Mouse (Mus musculus) CD4-positive, CD25-positive, alpha-beta regulatory T cell, adult 4 months (primary cell): ENCODE measurements around the gene Igsf23. TPM values are rescaled to one million over a fixed set of nuclear protein-coding genes. Genes with fewer than 3 reads are reported as not detected.
"Not testable (repeated sequence)": the region's sequence is repeated elsewhere in the genome, so short reads cannot be mapped to it uniquely, and the experiment has no call there.

ENCODE experiments used
- ATAC-seq: one replicate; pipeline ENCODE4 v1.8.0; 2017
- polyA plus RNA-seq, 2 experiments: library from polyadenylated mRNA; unstranded; fragments of 100-300 nt; shearing (Covaris generic); gene quantifications; one replicate each; pipeline ENCODE4 v1.2.1; 2017

The Igsf23 gene
- polyA plus RNA-seq: 10 to 100 TPM; 11.1 to 17.6 TPM

DNA sequence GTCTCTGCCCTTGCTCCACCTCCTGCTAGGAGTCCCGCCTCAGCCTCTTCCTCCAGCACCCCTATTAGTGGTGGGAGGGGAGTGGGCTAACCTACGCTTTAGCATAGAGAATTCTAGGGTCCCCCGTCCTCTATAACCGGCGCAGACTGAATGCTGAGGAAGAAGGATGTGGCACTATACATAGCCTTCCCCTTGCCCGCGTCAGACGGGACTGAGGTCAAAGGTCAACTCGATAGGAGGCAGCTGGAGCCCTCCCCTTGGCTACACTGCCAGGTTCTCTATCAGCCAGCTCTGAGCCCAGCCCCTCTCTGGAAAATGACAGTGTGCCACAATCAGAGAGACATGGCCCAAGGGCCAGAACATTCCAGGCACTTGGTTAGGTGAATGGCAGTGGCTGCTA is at the start of gene Igsf23:
Gene Igsf23 (minus strand): TSS at position 168 of the 400 bp plus-strand sequence.
- ATAC-seq: peak; percentile 9

DNA sequence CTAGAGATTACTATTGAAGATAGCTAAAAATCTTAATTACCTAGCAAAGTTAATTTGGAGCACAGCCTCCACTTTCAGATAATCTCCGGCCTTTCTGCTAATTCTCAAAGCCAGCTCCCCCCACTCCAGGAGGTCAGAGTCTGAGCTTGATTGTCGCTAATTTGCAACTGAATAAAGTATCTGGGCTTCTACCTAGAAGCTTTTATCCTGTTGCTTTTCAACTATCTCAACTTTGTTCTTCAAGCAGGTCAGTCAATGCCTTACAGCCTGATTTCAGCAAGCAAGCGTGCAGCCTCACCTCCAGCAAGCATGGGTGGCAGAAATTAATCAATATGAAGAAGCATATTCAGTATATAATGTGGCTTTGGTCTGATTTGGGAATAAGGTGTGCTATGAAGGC is 46.2 kb upstream of the Igsf23 start:
- ATAC-seq: not testable (repeated sequence)

DNA sequence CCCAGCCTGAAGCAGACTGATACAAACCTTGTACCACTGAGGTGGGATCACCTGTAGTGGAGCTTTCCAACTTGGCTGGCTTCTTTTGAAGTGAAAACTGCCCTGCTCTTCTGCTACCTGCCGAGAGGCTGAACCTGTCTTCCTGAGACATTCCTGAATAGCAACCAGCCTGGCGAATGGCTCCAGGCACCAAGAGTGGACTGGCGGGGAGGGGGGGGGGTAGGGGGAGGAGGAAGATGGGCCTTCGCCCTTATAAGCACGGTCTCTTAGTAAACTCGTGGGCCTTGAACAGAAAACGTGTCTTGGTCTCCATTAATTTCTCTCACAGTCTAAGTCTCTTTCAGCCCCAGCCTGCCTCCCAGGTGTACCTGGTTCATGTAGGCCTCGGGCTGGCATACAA is 40.6 kb upstream of the Igsf23 start, which contains the start of gene Nlrp9b:
Gene Nlrp9b (plus strand): TSS at position 301 of the 400 bp plus-strand sequence.
- not testable (repeated sequence) for ATAC-seq

DNA sequence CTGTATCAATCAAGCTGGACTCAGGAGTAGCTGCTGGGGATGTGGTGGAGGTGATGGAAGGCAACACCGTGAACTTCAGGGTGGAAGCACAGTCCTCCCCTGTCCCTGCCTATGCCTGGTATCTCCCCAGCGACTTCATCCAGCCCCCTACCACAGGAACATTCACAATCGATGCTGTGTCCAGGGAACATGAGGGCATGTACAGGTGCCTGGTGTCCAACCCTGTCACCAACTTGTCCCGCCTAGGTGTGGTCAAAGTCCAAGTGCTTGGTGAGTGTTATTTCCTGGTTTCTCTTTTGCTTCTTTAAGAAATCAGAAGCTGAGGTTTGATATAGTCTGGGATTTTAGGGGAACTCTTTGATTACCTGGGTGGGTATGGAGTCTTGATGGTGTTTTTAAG is 21.0 kb upstream of the Igsf23 start:
- no peak for ATAC-seq

DNA sequence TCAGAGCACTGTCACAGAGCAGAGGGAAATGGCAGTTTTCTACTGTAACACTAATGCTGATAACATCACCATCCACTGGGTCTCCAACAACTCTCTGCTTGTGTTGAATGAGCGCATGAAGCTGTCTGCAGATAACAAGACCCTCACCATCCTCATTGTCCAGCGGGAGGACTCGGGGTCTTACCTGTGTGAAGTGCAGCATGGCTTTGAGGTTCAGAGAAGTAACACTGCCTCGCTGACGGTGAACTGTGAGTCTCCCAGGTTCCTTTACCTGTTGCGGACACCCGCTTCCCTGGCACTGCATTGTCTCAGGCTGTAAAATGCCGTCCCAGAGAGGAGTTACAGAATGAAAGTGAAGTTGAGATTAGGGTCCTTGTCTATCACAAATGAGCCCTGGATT is 19.6 kb upstream of the Igsf23 start:
- ATAC-seq: no peak

DNA sequence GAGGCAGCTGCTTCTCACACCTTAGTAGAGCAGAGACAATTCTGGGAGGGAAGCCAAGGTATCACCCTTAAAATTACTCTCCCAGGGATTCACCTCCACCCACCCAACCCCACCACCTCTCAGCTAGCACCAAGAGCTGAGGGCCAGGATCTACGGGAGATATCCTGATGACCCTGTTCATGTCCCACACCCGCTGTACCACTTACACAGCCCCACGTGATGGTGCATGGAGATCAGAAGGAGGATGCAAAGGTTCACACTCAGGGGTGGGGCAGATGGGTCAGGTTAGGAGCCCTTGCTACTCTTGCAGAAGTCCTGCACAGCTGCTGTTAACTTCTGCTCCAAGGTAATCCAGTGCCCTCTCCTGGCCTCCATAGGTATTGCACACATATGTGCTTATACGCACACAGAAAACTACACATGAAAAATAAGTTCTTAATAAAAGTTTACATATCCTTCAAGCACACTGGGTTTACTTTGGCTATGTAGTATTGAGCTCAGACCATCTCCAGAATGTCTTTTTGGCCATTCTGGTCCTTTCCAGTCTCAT is 19.1 kb upstream of the Igsf23 start:
- no peak for ATAC-seq

DNA sequence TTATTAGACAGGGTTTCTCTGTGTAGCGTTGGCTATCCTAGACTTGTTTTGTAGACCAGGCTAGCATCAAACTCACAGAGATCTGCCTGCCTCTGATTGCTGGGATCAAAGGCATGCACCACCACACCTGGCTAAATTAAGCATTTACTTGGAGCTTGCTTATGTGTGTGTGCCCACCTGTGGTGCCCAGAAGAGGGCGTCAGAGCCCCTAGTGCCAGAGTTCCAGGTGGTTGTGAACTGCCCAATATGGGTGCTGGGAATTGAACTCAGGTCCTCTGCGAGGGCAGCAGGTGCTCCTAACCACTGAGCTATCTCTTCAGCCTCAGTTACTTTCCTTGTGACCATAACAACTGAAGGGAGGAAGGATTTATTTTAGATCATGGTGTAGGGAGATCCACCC is 18.6 kb upstream of the Igsf23 start:
- no peak for ATAC-seq

DNA sequence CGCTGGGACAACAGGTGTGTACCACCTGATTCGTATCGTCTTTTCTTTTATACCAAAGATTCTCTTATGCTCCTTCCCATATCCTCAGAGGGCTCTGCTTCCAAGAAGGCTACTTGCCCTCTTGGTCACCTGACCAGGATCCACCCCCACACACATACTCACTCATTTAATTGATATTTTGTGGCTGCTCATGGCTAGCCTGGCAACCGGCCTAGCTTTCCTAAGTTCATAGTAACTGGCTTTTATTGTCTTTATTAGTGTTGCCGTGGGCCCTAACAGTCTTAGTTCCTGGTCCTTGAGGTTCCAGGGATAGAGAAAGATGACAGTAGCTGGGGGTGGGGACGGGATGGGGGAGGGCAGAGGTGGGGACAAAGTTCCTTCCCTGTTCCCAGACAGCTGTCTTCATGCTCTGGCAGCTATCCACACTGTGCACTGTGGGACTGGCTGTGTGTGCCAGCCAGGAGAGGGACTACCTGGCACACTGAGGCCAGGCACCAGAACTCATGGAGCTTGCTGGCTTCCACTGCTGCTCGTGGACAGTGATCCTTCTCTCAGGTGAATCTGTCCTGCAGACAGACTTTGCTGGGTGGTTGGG is 14.5 kb upstream of the Igsf23 start, which contains the start of gene Ceacam20:
Gene Ceacam20 (plus strand): TSS at position 428 of the 595 bp plus-strand sequence.
- ATAC-seq: no peak

DNA sequence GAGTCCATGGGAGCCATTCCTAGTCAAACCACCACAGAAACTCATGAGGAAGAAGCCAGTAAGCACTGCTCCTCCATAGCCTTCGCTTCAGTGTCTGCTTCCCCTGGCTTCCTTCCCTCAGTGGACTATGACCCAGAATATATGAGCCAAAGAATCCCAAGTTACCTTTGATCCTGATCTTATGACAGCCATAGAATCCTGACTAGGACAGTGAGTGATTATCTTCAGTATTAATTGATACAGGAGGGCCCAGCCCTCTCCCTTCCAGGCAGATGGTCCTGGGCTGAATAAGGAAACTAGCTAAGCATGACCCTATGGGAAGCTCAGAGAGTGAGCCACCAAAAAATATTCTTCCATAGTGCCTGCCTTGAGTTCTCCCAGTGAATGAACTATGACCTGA is 11.9 kb upstream of the Igsf23 start:
- ATAC-seq: no peak

DNA sequence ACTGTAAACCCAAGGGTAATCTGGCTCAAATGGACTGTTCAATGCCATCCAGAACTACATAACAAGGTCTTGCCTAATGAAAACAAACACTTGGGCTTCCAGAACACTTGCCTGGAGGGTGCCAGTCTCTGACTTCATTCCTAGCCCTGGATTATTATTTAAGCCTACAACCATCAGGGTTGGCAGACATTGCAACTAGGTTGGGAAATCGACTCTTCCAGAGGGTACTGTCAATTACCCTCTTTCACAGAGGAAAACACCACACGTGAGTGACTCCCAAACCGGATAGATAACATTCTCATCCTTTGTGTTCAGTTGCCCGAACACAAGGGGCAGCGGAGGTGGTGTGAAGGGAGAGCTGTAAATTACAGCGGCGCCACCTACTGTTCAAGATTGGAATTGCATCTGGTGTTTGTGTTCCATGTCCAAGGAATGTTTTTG is 5.8 kb upstream of the Igsf23 start:
- ATAC-seq: peak; percentile 87

DNA sequence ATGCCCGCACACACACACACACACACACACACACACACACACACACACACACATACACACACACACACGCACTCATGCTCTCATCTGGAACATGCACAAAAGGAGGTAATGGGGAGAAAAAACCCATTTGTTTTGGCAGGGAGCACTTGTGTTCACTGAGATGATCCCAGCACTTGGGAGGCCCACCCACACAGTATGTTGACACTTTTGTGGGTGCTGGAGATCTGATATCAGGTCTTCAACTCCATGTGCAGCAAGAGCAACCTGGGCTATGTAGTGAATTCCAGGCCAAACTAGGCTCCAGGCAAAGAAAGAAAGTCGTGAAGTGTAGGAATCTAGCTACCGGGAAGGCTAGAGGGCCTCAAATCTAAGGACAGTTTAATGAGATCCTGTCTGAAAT is 5.3 kb upstream of the Igsf23 start:
- ATAC-seq: no peak

DNA sequence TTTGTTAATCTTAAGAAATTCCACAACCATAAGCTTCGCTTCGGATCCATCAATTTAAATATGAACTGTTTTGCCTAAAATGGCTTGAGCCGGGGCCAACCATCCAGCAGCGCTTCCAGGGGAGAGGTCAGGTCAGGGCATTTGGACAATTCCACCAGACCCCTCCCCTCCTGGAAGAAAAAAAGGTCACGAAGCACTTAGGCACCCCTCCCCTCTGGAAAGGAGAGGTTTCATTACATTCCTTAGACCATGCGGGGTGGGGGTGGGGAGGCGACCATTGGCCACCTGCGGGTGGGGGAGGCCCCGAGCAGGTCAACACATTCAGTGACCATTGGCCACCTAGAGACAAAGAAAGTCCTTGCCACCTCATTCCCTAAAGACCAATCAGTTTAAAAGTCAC is 2.5 kb upstream of the Igsf23 start:
- no peak for ATAC-seq

DNA sequence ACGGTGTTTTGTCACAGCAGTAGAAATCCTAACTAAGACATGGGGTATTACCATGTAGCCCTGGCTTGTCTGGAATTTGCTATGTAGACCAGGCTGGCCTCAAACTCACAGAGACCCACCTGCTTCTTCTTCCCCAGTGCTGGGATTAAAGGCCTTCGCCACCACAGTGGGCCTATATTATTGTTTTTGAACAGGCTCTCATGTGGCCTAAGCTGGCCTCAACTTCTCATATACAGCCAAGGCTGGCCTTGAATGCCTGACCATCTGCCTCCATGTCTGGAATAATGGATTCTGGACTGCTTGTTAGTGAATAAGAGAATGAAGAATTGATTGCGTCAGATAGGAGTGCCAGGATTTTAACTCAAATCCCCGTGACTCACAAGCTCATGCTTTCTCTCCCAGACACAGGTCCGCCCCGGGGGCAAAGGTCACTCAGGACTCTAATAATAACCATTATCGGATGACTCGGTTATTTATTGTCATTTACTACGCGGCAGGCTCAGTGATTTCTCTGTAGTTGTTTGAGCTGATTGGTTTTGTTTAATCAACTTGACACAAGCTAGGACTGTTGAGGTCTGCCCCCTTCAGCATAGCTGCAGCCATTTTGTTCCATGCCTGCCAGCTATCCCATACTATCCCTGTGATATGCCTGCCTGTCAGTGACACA is 1.9 kb upstream of the Igsf23 start:
- ATAC-seq: no peak

DNA sequence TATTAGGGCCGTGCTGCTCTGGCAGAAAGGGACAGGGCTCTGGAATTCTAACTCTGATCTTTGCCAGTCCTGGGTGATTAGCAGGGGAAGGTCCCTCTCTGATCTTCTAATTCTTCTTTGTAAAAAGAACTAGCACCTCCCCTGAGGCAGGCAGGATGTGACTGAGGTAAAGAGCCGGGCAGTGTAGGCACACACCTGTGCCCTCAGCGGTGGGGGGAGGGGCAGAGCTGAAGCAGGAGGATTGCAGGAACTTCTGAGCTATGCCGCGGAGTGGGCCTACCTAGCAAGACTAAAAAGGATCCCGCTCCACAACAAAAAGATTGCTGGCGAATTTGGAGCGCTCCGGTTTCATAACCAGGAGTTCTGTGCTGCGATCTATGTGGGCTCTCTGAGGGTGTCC is 560 bp downstream of the Igsf23 start:
- peak; percentile 44 for ATAC-seq

DNA sequence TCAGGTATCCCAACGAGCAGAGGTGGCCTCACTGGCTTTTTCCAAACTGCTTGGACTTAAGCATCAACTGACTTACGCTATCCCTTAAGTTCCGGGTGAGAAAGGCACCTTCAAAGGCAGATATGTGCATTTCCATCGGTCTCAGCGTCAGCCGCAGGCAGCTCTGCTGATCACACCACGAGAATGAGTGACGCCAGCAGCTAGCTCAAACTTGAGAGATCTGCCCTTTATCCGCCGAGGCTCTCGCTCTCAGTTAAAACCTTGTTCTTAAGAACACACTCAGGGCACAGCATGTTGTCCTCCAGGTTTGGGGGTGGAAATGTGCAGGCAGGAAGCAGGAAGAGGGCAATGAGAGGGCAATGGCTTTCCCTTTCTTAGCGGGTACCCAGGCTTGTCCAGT is 1.6 kb downstream of the Igsf23 start:
- peak; percentile 32 for ATAC-seq

DNA sequence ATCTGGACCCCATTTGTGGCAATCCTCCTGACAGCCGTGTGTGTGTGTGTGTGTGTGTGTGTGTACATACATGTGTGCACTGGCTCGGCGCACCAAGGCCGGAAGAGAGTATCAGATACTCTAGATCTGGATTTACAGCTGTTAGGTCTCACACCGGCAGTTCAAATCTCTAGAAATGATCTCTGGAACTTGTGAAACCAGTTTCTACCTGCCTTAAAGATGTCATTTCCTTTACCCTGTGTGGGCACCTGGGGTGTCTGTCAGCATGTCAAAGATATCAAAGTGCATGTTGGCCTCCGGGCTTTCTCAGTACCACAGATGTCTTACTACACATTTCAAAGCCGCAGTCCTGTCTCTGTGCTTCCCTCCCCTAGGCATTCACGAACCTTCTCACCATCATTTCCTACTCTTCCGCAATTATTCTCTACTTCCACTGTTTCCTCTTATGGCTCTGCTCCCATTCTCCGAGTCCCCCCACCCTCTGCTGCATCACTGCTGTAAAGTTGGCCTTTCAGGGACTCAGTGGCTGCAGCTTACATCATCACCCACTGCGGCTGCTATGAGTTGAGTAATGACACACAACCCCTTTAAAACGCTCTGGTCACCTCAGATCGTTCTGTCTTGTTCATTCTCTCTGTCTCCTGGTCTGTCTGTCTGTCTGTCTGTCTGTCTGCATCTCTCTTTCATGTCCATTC is 4.6 kb downstream of the Igsf23 start:
- ATAC-seq: peak; percentile 74

DNA sequence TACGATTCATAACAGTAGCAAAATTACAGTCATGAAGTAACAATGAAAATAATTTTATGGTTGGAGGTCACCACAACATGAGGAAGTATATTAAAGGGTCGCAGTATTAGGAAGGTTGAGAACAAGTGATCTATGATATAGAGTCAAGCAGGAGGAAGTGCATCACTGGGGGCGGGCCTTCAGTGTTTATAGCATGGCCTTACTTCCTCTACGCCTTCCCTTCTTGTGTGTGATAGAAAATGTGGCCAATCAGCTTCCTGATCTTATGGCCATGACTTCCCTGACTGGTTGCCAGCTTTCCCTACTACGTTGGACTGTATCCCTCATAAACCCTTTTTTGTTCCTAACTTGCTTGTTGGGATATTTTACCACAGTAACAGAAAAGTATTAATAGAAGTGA is 5.4 kb downstream of the Igsf23 start:
- peak; percentile 27 for ATAC-seq

DNA sequence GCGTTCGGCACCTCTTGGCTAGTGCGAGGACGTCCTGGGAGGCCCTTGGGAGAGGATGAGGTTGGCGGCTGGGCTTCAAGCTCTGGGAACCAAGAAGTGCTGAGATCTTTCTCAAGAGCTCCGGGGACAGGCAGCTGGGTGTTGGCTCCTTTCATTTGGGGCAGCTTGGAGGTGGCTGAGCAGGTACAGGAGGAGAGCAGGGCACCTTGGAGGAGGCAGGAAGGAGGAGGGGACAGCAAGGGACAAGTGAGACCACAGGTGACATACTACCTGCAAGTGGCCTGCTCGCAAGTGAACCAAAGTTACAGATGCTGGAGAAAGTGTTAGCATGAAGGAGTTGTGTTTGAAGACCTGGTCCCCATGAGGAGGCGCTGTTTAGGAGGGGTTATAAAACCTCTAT is 5.8 kb downstream of the Igsf23 start:
- ATAC-seq: no peak

DNA sequence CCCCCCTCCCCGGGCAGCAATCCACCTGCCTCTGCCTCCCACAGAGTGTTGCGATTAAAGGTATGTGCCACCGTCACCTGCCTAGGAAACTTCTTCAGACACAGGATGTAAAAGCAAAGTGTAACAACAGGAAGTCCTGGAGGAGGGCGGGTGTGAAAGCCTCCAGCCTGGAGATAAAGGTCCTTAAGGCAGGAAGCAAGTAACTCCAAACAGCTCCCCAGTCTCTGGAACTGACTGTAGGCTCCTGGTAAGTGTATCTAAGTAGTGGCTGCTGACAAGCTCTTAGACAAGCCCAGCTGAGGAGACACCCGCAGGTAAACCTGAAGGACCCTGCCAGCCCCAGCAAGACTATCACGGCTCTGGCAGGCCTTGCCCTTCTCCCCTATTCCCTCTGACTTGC is 10.3 kb downstream of the Igsf23 start:
- ATAC-seq: peak; percentile 83

DNA sequence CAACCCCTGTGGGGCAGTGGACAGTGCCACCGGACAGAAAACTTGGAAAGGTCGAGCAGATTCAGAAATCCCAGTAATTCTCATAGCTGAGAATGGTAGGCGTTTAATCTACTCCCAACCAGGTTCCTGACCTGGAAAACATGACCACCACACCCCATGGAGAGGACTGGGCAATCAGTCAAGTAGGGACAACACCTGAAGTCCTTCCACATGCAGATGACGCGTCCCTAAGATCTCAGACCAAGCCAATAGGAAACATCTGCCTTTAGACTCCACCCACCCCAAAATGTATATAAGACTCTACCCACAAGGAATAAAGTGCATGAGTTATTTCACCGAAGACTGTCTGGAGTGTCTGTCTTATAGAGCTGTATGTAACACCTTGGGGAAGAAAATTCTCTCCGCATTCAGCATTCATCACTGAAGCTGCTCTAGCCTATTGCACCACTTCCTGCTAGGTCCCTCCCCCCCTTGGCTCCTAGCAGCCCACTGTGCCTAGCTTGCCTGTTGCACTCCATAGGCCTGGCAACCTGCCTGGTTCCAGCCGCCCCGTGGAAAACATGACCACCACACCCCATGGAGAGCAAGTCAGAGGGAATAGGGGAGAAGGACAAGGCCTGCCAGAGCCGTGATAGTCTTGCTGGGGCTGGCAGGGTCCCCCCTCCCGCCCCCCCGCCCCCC is 10.9 kb downstream of the Igsf23 start:
- peak; percentile 65 for ATAC-seq

DNA sequence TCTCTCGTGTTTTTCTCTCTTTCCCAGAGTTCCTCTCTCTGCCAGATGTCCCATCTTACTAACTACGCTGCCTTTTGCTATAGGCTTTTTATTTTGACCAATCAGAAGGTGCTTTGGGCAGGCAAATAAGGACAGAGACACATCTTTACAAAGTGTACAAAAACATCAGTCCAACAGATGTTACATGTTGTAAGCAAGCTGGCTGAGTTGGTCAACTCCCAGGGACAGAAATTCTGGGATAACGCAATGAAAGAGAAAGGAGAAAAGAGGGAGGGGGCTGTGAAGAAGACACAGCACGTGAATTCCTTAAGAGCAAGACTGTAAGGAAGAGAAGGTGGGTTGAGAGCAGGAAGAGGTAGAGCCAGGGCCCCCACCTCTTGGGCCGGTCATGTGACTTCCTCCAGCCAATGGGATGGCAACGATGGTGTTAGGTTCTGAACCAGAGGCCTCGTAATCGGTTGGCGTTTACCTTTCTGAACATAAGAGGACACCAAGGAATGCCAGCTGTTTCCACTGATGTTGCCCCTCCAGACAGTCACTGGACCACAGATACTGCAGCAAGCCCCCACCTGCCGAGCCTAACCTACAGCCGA is 13.2 kb downstream of the Igsf23 start:
- no peak for ATAC-seq

DNA sequence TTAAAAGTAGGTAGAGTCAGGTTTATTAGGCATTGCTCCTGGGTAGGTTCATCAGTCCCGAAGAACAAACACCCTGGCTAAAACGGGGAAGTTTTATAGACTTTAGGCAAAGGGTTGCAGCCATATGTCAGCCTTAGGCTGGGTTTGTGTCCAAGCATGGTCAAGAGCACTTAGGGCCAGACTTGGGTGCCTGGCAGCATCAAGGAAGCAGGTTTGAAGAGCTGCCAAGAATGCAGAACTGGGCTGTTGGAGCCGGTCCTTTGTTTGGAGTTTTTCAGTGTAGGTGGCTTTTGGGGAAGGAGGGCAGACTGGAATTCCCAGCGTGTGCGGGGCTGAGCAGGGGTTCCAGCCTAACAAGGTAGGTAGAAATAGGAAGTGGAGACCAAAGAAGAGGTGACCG is 14.6 kb downstream of the Igsf23 start:
- no peak for ATAC-seq
